Mouse (Mus musculus) adrenal gland (tissue): ENCODE data around the gene Hectd4.

Source experiments
- intact Hi-C: fragments of 180-260 bp; cut with DNase I; formaldehyde crosslinking; loops from one replicate; pipeline ENCODE4 v1.15.1; 2025

Gene Hectd4

DNA sequence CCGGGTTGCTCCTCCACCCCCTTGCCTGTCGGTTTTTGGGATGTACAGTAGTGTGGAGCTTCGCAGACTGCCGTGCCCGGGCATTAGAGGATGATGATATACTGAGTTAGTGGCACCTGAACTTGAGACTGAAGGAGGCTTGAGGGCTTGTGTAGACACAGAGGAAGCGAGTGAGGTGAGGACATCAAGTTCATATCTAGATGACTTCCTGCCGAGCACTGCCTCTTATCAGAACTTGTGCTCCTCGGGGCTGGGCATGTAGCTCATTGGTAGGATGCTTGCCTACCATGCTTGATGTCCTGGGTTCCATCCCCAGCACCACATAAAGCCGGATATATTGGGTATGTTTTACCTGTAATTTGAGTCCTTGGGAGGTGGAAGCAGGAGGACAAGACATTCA, 10.8 kb downstream of the Hectd4 start:
- intact Hi-C loops = no loop called here

- intact Hi-C loops = no loop called here
These were observed 12.8 kb downstream of the Hectd4 start for GRCm38 (mm10) chr5:121232789-121233188.

- intact Hi-C loops = no loop called here
These were observed 13.7 kb downstream of the Hectd4 start for GRCm38 (mm10) chr5:121233726-121234125.

- intact Hi-C loops = no loop called here
These were observed 16.2 kb downstream of the Hectd4 start for GRCm38 (mm10) chr5:121236171-121236570.

GRCm38 (mm10) chr5:121238208-121238607, 18.2 kb downstream of the Hectd4 start:
- intact Hi-C loops = no loop called here

GRCm38 (mm10) chr5:121239846-121240245, 19.8 kb downstream of the Hectd4 start:
- intact Hi-C loops = no loop called here

DNA sequence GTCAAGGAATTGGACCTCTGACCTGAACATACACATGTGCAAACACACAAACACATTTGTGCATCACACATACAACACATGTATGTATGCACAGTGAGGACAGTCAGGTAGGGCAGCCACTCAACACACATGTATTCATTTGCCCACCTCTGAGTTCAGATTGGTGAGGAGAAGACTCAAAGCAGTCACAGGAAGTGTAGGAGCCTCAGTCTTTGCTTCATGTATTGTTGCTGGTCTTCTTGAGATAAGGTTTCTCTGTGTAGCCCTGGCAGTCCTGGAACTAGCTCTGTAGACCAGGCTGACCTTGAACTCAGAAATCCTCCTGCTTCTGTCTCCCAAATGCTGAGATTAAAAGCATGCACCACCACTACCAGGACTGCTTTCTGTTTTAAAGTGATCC, 21.2 kb downstream of the Hectd4 start:
- intact Hi-C loops = no loop called here

- intact Hi-C loops = no loop called here
These were observed 22.2 kb downstream of the Hectd4 start for GRCm38 (mm10) chr5:121242261-121242660.

- intact Hi-C loops = no loop called here
These were observed 22.7 kb downstream of the Hectd4 start for GRCm38 (mm10) chr5:121242701-121243100.

DNA sequence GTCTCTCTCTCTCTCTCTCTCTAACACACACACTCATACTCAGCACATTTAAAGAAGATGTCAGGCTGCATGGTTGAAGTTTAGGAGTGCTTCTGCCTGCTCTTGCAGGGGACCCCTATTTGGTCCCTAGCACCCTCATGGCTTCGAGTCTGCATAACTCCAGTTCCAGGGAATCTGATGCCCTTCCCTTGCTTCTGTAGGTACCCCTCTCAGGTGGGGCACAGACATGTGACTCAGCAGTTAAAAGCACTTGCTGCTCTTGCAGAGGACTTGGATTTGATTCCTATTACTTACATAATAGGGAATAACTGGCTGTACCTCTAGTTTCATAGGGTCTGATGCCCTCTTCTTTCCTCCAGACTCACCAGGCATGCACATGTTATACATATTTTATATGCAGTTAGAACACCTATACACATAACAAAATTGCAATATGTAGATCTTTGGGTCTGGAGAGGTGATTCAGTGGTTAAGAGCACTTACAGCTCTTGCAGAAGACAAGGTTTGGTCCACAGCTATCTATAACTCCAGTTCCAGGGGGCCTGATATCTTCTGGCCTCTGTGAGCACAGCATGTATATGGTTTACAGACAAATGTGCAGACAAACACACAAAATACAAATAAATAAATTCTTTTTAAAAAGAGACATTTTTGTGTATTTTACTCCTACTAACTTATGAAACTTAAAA, 23.8 kb downstream of the Hectd4 start:
- intact Hi-C loops = no loop called here

- intact Hi-C loops = no loop called here
These were observed 24.3 kb downstream of the Hectd4 start for GRCm38 (mm10) chr5:121244365-121244731.

- intact Hi-C loops = no loop called here
These were observed 25.2 kb downstream of the Hectd4 start for GRCm38 (mm10) chr5:121245201-121245600.

DNA sequence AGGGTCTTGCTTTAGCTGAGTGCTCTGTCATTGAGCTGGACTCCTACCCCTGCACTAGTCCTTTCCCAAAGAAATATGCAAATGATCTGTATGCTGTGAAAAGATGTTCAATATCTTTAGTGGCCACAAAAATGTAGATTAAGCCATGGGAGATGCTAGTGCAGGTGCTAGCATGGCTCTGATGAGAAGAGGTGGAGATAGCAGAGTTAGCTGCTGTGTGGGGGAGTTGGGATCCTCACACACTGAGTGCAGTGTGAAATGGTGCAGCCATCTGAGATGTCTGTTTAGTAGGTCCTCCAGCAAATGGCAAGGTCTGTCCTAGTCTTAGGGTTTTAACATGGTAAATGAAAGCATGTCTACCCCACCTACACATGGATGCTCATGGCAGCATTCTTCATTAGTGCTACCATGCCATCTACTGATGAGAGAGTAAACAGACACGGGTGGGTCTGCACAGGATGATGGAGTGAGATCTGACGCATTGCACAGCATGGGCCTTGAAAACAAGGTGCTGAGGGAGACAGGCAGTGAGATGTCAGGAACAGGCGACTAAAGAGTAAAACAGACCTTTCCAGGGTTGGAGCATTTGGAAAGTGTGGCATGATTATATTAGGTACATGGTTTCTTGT, 28.9 kb downstream of the Hectd4 start:
- intact Hi-C loops = no loop called here

DNA sequence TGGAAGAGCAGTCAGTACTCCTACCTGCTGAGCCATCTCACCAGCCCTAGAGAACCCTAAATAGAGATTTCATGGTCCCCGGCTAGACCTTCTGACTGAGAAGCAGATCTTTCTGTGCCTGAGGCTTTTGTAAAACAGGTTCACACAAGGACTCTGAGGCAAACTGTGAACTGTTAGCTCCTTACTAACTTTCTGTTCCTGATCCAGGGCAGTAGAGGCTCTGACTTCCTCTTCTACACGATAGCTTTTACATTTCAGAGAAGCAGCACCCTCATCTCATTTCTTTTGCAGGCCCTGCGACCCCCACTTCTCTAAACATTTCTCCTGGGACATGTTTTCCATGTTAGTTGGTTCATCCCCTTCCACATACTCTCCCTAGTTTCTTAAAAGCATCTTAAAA, 29.7 kb downstream of the Hectd4 start:
- intact Hi-C loops = no loop called here

GRCm38 (mm10) chr5:121251813-121252212, 31.8 kb downstream of the Hectd4 start:
- intact Hi-C loops = no loop called here

DNA sequence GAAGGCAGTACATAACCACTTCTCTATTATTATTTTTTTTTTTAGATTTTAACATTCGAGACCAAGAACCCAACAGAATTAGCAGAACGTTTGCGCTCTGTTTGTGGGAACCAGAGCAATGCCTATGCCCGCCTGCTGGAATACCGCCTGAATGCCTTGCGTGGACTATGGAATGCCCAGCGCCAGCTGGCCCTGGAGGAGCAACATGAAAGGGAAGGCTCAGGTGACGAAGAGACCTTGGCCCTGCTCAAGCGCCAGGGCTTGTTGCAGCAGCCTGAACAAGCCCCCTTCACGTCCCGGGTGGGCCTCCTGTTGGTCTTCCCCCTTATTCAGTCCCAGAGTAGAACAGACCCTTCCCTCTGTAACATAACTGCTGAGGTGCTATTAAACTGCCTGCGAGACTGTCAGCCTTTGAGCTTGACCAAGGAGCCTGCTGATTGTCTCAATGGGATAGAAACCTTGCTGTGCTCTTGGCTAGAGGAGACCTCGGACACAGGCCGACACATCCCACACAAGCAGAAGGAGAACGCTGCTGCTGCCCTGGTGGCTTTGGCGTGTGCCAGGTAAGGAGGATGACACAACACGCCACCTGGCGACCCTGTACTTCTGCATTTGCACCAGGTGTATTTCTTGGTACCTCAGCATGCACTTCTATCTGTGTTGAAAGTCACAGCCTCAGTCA, 33.9 kb downstream of the Hectd4 start:
- intact Hi-C loops = no loop called here

- intact Hi-C loops = no loop called here
These were observed 35.0 kb downstream of the Hectd4 start for GRCm38 (mm10) chr5:121254977-121255376.

GRCm38 (mm10) chr5:121261806-121262205, 41.8 kb downstream of the Hectd4 start:
- intact Hi-C loops = no loop called here

- intact Hi-C loops = no loop called here
These were observed 42.4 kb downstream of the Hectd4 start for GRCm38 (mm10) chr5:121262415-121262814.

GRCm38 (mm10) chr5:121264593-121264992, 44.6 kb downstream of the Hectd4 start:
- intact Hi-C loops = no loop called here

GRCm38 (mm10) chr5:121266741-121267382, 46.8 kb downstream of the Hectd4 start:
- intact Hi-C loops = loop anchor here (2.0 kb wide), 1 partner anchor 50 kb away; no protein-coding TSS in a partner anchor

GRCm38 (mm10) chr5:121271046-121271445, 51.0 kb downstream of the Hectd4 start:
- intact Hi-C loops = no loop called here
